Mouse (Mus musculus): ENCODE data around the gene Wdr95.
A peak's percentile ranks its signal among the peaks of the same experiment; 100 is the strongest.

The Wdr95 gene

GRCm38 (mm10) chr5:149634409-149635035, 106.0 kb downstream of the Wdr95 start:
- no peak for DNase-seq

GRCm38 (mm10) chr5:149635556-149635955, 107.1 kb downstream of the Wdr95 start:
- no peak for DNase-seq

GRCm38 (mm10) chr5:149636075-149636920, 107.8 kb downstream of the Wdr95 start, which contains the start of gene Hsph1:
TSS of gene Hsph1 (minus strand) at chr5:149636376.
- DNase-seq: peak; percentile 99

DNA sequence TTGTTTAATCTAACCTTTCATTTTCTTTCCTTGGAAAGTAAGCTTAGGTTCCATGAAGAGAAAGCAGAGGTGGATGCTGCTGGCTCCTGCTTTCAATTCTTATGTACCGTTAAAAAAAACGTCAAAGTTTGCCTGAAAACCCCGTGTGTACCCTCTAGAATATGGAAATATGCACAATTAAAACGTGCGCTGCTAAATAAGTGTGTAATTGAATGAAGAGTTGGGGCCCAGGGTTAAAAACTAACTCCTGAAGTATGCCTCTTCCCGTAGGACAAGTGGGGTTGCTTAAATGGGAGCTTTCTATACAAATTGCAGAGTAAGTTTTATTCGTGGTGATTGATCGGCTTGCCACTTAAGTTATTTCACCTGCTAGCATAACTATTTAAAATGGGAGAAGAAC, 108.8 kb downstream of the Wdr95 start:
- peak; percentile 17 for DNase-seq

DNA sequence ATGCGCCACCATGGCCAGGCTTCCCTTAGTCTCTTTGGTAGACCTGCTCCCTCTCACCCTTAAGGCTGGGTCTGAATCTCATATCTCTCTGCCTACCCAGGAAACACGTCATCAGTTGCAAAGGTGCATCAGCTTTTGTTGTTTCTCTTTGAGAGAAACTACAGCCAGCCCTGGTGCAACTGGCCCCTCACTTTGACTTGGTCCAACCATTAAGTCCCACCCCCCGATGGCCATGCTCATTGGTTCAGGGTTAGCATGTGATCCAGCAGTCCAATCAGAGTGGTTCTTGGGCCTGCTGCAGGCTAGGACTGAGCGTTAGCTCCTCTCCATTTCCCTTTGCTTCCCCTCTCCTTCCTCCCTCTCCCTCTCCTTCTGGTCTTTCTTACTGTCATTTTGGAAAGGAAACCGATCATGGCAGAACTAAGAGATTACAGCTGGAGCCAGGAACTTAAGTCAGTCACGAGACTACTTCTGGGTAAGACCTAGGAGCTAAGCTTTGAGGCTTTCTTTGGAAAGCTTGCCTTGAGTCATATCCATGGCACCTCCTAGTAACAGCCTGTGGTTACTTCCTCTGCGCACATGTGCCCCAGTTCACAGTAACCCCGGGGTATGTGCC, 112.9 kb downstream of the Wdr95 start:
- DNase-seq: no peak

GRCm38 (mm10) chr5:149642366-149642765, 113.9 kb downstream of the Wdr95 start:
- no peak for DNase-seq

DNA sequence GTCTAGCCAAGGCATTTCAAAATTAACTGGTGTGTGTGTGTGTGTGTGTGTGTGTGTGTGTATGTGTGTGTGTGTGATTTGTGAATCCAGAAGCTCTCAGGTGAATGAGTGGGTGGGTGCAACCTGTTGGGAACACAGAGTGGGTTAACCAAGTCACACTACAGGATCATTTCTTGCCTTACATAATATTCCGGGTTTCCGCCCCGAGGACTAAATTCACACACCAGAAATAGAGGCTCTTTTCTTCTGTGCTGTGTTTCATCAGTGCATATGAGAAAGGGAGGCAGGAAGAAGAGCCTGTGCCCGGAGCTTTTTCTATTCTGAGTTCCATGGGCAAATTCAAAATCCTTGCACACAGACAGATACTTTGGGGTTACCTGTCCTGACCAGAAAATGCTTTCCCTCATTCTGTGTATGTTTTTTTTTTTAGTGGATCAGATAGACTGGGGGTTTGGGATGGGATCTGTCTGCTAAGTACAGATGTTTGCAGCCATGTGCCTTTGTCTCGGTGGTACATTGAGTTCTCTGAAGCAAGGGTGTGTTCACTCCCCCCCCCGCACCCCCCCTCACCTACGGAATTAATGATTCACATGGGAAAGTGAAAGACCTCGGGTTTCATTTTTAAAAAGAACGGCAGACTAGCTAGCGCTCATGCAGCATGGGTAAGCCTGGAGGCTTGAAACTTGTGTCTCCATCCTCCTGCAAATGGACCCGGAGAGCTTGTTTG, 114.5 kb downstream of the Wdr95 start:
- DNase-seq: no peak

GRCm38 (mm10) chr5:149647367-149648115, 119.1 kb downstream of the Wdr95 start:
- DNase-seq: no peak

DNA sequence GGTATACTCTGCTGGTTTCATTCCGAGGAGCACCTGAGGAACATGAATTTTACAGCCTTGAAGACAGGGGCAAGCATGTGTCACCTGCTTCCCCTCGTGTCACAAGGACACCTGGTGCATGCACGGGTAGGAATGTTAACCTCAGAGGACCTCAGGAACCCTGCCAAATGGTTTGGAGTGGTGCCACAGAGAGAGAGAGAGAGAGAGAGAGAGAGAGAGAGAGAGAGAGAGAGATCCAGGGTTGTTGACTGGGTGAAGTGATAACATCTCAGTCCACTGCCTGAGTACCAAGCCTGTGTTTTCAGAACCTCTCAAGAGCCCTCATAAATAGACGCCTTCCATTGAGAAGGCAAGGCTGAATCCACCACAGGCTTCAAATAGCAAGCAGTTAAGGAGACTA, 119.7 kb downstream of the Wdr95 start:
- DNase-seq: no peak

DNA sequence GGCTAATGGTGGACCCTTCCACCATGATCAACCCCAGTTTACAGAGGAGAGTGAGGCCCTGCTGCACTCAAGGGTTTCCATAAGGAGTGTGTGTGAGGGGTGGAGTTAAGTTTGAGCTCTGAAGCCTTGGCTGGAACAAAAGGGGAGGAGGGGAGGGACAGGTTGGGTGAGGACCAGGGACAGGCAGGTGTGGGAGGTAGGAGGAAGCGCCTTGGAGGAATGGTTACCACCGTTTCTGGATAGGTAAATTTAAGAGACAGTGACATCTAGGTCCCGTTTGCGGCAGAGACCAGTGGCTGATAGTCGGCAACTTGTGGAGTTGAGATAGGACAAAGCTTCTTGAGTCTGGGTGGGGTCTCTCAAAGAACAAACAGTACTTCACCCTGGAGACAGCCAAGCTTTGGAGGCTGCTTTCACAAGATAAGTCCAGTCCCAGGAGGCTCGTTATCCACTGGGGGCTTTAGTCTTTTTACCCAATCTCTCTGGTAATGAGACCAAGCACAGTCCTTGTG, 120.5 kb downstream of the Wdr95 start:
- no peak for DNase-seq

GRCm38 (mm10) chr5:149649499-149650178, 121.2 kb downstream of the Wdr95 start:
- no peak for DNase-seq

GRCm38 (mm10) chr5:149650179-149650553, 121.7 kb downstream of the Wdr95 start:
- no peak for DNase-seq

GRCm38 (mm10) chr5:149655636-149656035, 127.2 kb downstream of the Wdr95 start:
- DNase-seq: no peak

GRCm38 (mm10) chr5:149658022-149658421, 129.5 kb downstream of the Wdr95 start:
- DNase-seq: no peak

DNA sequence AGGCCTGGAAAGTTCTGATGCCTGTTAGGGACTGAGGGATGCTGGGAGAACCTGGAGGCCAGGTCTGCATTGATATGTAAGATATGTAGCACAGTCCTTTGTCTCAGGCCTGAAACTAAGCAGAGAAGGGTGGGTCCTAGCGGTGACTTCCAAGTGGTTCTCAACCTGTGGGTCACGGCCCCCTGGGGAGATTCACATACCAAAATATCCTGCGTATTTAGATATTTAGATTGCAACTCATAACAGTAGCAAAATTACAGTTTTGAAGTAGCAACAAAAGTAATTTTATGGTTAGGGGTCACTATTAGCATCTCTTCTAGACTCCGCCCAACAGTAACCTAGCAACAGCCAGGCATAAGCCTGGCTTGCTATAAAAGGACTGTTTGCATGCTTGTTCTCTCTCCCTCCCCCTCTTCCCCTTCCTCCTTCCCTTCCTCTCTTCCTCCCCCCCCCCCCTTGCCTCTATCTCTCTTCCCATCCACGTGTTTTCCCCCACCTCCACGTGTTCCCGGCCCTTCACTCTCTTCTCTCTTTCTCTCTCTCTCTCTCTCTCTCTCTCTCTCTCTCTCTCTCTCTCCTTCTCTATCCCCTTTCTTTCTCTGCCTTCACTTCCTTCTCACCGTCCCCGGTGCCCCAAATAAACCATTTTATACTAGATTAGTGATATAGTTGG, 130.4 kb downstream of the Wdr95 start:
- no peak for DNase-seq

DNA sequence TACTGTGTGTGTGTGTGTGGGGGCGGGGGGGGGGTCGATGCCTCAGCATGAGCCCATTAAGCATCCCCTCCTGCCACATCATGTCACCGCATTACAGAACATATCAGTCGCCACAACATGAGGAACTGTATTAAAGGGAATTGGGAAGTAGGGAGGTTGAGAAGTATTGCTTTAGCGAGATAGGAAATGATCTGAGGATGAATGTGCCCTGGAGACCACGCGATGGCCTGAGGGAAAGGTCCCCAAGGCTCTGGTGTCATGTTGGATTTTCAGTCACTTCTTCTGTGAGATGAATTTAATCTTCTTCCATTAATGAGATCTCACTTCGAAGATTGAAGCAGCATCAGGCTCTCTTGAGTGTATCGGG, 130.9 kb downstream of the Wdr95 start:
- DNase-seq: no peak

DNA sequence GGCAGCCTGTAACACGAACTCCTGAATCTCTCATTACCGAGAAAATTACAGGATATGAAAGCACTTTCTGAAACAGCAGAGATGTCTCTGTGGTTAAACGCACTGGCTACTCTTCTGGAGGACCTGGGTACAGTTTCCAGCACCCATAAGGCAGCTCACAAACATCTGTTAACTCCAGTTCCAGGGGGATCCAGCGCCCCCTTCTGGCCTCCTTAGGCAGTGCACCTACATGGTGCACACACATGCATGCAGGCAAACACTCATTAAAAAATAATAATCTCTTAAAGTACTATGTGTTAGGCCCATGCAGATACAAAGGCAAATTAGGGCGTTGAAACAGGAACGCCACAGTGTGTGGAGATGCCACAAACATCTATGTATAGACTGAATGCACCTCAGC, 132.9 kb downstream of the Wdr95 start:
- no peak for DNase-seq
